ENCODE assay signal across 8 mouse cellular contexts in the genomic region with DNA sequence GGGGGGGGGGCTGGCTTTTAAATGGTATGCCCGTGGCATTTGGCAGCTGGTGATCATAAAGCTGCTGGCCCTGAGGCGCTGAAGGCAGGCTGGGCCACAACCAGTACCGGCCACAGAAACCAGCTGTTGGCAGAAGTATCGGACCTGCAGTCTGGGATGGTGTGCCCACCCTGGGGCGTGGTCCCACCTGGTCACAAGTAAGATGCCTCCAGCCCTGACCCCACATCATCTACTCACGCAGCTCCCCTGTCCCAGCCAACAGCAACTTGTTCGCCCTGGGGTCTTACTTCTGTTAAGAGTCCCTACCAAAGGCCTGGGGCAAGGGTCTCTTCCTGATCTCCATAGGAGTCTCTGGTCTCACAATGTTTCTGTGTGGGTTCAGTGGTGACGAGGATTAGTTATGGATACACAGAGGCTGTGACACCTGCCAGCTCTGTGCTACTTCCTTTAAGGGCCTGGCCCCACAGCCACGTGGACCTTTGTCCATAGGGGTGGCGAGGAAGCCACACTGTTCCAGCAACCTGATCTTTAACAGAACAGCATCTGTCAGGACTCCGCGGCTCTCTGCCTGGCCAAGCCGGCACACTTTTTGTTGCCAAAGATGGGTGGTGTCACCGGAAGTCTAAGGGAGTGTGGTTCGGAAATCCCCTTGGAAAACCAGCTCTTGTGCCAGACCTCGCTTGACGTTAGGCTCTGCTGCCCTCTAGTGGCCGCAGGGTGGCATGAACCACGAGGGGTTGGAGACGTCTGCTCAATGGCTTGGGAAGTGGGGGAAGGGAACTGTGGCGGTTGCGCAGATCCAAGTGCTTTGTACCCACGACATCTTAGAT.
A peak's percentile ranks its signal among the peaks of the same experiment; 100 is the strongest.
DNase-seq lines count a peak whose midpoint lies in the region; ATAC-seq and TF ChIP-seq lines count a peak whose summit lies in the region.

No protein-coding gene starts in this region.

- no peak for TF ChIP-seq POLR2A in cortical plate, adult 2 months (IDR thresholded peaks at IDR 0.05; ENCODE audit: extremely low read depth, insufficient read depth, low read length)

- no peaks in the 10 kb centered on the region for H3K4me1 ChIP-seq in cortical plate, adult 2 months (ENCODE audit: control insufficient read depth, insufficient read depth, low read length)

- TF ChIP-seq CTCF in cortical plate, adult 2 months (IDR thresholded peaks at IDR 0.05; ENCODE audit: extremely low read depth, insufficient read depth, low read length): peak; percentile 84

- H3K4me3 ChIP-seq in cortical plate, adult 2 months (ENCODE audit: insufficient read depth, low read length): peak overlapping the region; percentile 18; the same call in 1 of the 2 replicates

- peak; percentile 98 for ATAC-seq in megakaryocyte, adult 5-6 weeks (ENCODE audit: poor library complexity, severe bottlenecking)

- no peak overlapping the region for H3K27ac ChIP-seq in cortical plate, adult 2 months (ENCODE audit: insufficient read depth, low read length)

- peak; percentile 97 for DNase-seq in adipocyte (ENCODE audit: low spot score)
- peak; percentile 77 to 81 for DNase-seq in gastrocnemius, adult 8-10 months (ENCODE audit: low spot score in 2 of 2)
- DNase-seq in induced T-regulatory cell, adult 2 months (ENCODE audit: low read depth): peak; percentile 94
- peak; percentile 65 to 71 for DNase-seq in left cerebral cortex, adult 8-10 months (ENCODE audit: low spot score in 2 of 2)
- DNase-seq in right cerebral cortex, adult 18-20 months: peak; percentile 87
- DNase-seq in urinary bladder, adult 2 months (ENCODE audit: low spot score): peak; percentile 81
